Mouse (Mus musculus): Measurements from ENCODE around the gene Mlec.
"Not testable (repeated sequence)": the region's sequence is repeated elsewhere in the genome, so short reads cannot be mapped to it uniquely, and the experiment has no call there.

Mlec gene

DNA sequence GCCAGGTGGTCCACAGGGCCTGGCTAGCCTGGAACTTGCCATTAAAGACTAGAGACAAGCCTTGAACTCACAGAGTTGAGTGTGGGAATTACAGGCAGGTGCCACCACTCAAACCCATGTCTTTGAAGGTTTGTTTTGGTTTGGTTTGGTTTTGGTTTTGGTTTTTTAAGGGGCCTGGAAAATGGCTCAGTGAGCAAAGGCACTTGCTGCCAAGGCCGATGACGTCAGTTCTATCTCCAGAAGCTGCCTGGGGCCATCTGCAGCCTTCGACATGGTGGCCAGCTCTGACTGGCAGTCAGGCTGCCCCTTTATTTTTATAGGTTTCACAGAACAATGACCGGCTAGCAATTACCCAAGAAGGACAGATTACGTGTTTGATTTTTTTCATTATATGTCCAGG lies 37.0 kb downstream of the Mlec start:
- DNase-seq: no peak

DNA sequence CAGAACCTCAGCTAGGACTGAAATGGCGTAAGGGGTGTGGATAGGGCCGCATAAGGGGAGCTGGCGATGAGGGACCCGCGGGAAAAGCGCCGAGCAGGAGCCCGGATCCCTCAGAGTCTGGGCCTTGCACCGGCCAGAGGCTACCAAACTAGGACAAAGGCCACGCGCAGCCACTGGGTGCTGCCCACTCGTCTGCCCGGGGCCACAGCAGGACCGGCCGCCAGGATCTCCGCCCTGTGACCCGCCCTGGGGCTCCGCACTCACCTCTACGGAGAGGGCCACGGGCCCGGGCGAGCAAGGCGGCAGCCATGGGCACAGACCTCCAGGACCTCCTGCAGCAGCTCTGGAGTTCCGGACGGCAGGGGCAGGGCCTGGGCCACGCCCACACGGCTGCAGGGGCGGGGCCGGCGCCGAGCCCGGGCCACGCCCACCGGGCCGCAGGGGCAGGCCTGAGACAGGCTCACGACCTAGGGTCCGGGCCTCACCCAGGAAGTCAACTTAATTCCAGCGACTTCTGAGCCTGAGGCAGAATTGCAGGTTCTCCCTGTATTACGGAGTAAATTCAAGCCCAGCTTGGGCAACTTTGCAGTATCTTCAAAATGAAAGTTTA lies 38.9 kb downstream of the Mlec start, which contains the start of gene Acads:
Gene Acads, minus strand, starts transcription at position 386 of the 610 bp plus-strand sequence.
- DNase-seq: peak; percentile 95

DNA sequence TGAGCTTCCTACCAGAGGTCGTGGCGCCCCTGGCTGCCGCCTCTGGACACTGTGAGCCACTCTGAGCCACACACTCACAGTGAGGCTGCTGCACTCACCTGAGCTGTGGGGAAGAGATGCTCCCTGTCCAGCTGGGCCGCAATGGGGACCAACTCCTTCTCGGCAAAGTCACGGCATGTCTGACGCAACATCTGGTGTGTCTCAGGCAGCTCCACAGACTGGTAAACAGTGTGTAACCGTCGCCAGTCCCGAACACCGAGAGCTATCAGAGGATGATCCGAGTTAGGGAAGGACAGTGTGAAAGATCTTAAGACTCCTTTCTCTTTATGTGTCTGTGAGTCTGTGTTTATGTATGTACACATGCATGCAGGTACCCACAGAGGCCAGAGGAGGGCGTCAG lies 40.5 kb downstream of the Mlec start:
- DNase-seq: no peak

DNA sequence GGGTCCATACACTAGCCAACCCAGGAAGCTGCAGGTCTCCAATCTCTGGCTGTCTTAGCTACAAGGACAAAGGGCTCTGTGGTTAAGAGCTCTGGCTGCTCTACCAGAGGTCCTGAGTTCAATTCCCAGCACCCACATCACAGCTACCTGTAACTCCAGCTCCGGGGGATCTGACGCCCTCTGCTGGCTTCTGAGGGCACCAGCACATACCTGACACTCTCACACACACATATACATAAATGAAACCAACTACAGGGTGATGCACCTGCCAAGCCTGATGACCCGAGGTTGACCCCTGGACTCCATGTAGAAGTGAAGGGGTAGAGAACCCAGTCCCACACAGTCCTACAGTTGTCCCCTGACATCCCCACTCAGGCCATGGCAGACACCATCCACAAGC lies 41.6 kb downstream of the Mlec start:
- no peak for DNase-seq

DNA sequence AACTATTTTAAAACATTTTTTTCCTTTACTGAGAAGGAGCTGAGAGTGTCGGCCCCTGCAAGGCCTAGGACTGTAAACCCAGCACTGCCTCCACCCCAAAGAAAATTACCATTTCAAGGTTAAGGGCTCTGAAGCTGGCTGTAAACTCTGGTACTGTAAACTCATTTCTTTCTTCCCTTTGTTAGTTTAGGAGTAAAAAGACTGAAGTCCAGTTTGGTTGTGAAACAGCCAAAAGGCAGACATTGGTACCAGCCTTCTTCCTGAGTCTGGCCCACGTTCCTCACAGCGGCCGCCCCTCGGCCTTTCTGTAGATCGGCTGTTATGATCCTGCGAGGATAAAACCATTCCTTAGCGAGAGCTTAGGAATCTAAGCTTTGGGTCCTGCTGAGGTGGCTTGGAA lies 43.5 kb downstream of the Mlec start:
- DNase-seq: no peak

DNA sequence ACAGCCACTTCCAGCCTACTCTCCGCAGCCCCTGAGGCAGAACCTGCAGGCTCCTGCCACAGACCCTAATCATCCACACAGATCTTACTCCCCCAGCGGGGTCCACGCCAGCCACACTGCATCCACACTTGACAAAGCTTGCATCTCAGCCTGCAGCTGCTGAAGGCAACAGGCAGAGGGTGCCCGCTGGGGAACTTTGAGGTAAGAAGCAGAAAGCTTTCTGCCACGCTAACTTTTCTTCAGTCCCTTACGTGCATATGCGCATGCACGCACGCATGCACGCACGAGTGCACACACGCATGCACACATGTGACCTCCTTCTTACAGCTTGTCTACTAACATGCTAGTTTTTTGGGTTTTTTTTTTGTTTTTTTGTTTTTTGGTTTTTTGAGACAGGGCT lies 44.7 kb downstream of the Mlec start:
- DNase-seq: no peak

DNA sequence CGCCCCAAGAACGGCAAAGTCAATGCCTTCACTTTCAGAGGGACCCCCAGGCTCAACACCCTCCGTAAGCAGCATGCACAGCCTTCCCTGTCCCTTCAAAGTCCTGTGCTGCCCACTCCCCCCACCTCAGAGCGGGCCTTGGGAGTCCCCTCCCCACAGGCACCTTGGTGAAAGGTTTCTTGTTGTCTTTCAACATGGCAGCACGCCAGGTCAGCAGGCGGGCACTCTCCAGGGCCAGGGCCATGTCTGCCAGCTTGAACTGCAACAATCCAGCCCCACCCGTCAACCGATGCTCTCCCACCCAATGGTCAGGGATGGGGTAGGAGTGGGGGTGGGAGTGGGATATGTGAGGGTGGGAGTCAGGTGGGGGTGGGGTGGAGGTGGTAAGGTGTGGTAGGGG lies 46.8 kb downstream of the Mlec start:
- no peak for DNase-seq

DNA sequence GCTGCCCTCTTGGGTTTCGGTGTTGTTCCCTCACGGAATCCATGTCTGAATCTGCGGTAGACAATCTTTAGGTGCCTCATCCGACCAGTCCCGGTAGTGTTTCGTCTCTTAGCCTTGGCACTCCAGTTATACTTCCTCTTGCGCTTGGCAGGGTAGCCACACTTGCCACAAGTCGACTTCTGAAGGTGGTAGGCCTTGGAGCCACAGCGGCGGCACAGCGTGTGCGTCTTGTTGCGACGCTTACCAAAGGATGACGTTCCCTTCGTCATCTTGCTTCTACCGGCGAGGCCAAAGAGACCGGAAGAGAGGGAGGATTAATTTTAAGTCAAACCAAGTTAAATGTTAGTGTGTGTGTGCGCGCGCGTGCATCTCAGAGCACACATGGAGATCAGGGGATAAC lies 54.7 kb downstream of the Mlec start:
- DNase-seq: not testable (repeated sequence)

DNA sequence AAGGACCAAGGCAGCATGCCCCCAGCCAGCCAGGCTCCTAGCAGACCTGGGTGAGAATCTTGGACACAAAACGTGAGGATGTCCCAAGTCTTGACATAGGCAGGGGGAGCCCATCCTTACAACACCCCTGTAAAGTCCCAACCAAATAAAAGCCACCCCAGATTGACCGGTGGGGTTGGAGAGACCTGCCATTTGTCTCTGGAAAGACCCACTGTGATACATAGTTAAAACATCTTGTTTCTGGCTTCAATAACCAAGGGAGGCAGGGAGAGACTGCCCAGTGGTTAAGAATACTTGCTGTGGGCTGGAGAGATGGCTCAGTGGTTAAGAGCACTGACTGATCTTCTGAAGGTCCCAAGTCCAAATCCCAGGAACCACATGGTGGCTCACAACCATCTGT lies 55.7 kb downstream of the Mlec start:
- no peak for DNase-seq

DNA sequence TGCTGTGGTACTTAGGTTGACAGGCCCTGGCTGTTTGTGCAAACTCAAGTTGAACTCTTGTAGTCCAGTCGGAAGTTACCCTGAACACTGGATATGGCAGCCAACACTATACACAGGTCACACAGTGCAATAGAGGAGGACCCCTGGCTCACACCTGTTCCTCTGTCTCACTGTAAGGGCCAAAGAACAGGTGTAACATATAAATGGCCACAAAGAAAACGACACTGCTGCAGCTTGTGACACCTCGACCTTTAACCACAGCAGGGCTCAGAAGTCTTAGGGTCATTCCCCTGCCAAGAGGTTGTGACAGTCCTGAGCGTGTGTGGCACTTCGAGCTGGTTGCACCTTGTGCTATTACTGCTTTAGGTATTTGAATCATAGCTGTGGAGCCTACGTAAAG lies 57.5 kb downstream of the Mlec start:
- no peak for DNase-seq

DNA sequence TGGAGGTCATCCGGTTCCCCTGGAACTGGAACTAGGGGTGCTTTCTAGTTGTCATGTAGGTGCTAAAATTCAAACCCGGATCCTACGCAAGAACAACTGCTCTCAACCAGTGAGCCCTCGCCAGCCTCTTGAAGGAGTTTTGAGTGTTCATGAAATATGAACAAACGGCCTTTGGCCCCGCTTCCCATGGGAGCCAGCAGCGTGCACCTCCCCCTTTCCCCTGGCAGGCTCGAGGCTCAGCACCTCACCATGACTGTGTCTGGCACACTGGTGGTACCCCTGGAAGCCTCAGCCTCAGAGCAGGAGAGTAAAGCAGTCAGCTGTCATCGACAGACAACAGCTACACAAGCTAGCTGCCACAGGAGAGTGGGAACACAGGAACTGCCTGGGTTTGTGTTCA lies 58.0 kb downstream of the Mlec start:
- DNase-seq: no peak

DNA sequence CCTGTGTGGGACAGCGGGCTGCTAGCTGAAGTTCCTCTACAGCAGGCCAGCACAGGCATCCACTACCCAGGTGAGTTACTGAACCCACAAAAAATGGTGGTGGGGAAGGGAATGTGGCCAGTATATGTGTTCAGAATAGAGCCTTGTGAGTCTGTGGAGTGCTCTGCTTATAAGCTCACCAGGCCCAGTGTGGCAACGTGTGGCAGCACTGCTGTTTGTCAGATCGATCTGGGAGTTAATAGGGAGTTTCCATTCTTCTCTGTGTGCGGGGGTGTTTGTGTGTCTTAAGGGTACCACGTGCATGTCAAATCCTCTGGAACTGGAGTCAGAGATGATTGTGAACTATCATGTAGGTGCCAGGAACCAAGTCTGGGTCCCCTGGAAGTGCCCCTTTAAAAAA lies 58.4 kb downstream of the Mlec start:
- no peak for DNase-seq

DNA sequence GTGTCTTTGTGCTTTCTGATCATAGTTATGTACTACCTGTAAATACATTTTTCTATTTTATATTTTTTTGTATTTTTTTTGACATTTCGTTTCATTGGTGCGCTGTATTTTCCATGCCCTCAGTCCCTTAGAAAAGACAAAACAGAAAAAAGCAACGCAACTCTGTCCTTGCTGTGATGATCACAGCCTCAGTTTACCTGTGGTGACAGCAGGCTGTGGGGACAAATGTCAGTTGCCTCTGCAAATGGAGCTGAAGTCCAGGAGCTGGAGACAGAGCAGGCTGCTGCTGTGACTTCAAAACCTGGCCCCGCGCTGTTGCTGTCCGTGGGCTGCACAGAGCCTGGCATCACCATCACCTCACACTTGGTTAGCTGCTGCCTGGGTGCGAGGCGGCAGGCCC lies 59.8 kb downstream of the Mlec start, which contains the start of gene Gm10401:
Gene Gm10401, minus strand, starts transcription at position 101 of the 400 bp plus-strand sequence.
- no peak for DNase-seq

Measured in kidney, postnatal 14 days (tissue).